Mouse (Mus musculus) kidney, postnatal 0 days (tissue): Measurements from ENCODE around the gene Fermt2. TPM values are rescaled to one million over a fixed set of nuclear protein-coding genes. Genes with fewer than 3 reads are reported as not detected.
A peak's percentile ranks its signal among the peaks of the same experiment; 100 is the strongest.

Experiments used
- ATAC-seq: fragments of 200-750 bp; cut with Nextera tagmentation; replicated peaks from 2 replicates; pipeline ENCODE4 v1.8.0; 2017; ENCODE audit warnings: low read depth, moderate number of reproducible peaks, moderate TSS enrichment, moderate library complexity; ENCODE audit not compliant: low FRiP score
- DNase-seq: peaks from one replicate; pipeline ENCODE4 v3.0.0-alpha.2; 2016; ENCODE audit warnings: low spot score
- H3K27ac ChIP-seq: fragments of 300-500 bp; sonication (generic); 2 replicates; pipeline ENCODE4 v1.5.1; 2014; ENCODE audit warnings: mild to moderate bottlenecking
- H3K27me3 ChIP-seq: fragments of 300-500 bp; sonication (generic); 2 replicates; pipeline ENCODE4 v1.6.1; 2014; ENCODE audit warnings: low read length, mixed read lengths; ENCODE audit not compliant: insufficient read depth
- H3K36me3 ChIP-seq: fragments of 300-500 bp; sonication (generic); 2 replicates; pipeline ENCODE4 v1.6.1; 2014; ENCODE audit warnings: low read length, mixed read lengths; ENCODE audit not compliant: insufficient read depth
- H3K4me1 ChIP-seq: fragments of 300-500 bp; sonication (generic); replicated peaks from 2 replicates; pipeline ENCODE4 v1.6.1; 2014; ENCODE audit warnings: antibody characterized with exemption, low read length, mixed read lengths; ENCODE audit not compliant: insufficient read depth
- H3K4me2 ChIP-seq: fragments of 300-500 bp; sonication (generic); 2 replicates; pipeline ENCODE4 v1.6.1; 2014; ENCODE audit warnings: mild to moderate bottlenecking, low read length, moderate library complexity, mixed read lengths
- H3K4me3 ChIP-seq: fragments of 300-500 bp; sonication (generic); replicated peaks from 2 replicates; pipeline ENCODE4 v1.5.1; 2014; ENCODE audit warnings: low read depth, low read length
- H3K9ac ChIP-seq: fragments of 300-500 bp; sonication (generic); 2 replicates; pipeline ENCODE4 v1.6.1; 2014; ENCODE audit warnings: low read depth, low read length
- H3K9me3 ChIP-seq: fragments of 300-500 bp; sonication (generic); replicated peaks from 2 replicates; pipeline ENCODE4 v1.6.1; 2016; ENCODE audit warnings: low read length, inconsistent platforms, mixed read lengths
- CTCF ChIP-seq: IDR thresholded peaks from 2 replicates; pipeline ENCODE4 v1.5.1; 2016; ENCODE audit warnings: antibody characterized with exemption, low read depth, mild to moderate bottlenecking, moderate library complexity
- WGBS: fragments of 180-500 bp; shearing (Covaris S2); extraction: QIAGEN DNeasy Blood & Tissue Kit; methylation state at CpG from one replicate; pipeline ENCODE4 v1.1.7; 2014; 5-methylcytosine and 5-hydroxymethylcytosine counted together
- polyA plus RNA-seq: library from polyadenylated mRNA; unstranded; fragments of >200 nt; fragmentation: Nextera tagmentation; extraction: Ambion mirVana; gene quantifications from 2 replicates; pipeline ENCODE4 v1.2.1, GENCODE M21; 2015

The Fermt2 gene
- polyA plus RNA-seq, 1 experiment from 2014 or later = 226 TPM

DNA sequence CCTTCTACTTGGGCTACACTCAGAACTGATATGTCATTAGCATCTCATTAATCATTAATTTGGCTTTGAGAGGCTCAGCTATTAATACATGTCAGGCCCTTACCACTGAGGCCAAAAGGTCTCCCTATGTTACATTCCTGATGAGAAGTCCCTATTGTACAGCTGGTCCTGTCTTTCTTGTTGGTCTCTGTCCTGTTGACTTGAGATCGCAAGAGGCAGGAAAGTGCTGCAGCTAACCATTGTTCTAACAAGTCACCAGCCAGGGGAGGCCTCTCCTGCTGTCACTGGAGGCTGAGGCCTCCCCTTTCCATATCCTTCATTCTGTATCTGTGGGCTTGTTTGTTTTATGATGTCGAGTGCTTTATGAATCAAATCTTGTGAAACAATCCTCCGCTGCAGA lies 83.1 kb downstream of the Fermt2 start:
- TF ChIP-seq CTCF = no peak
- ATAC-seq (no peak; the same call in 1 of the 2 replicates), DNase-seq (peak; percentile 29)
- H3K36me3 ChIP-seq = no peaks in the 10 kb centered on the region
- no peaks in the 10 kb centered on the region for H3K27me3 ChIP-seq
- no peak overlapping the region for H3K4me3 ChIP-seq
- no peak overlapping the region for H3K27ac ChIP-seq
- H3K9me3 ChIP-seq = no peaks in the 10 kb centered on the region
- H3K9ac ChIP-seq = no peak overlapping the region
- 72% methylated on average over 3 of the region's 3 CpGs for WGBS
- no peak overlapping the region for H3K4me2 ChIP-seq
- H3K4me1 ChIP-seq = peaks cover 33% of the 10 kb centered on the region

DNA sequence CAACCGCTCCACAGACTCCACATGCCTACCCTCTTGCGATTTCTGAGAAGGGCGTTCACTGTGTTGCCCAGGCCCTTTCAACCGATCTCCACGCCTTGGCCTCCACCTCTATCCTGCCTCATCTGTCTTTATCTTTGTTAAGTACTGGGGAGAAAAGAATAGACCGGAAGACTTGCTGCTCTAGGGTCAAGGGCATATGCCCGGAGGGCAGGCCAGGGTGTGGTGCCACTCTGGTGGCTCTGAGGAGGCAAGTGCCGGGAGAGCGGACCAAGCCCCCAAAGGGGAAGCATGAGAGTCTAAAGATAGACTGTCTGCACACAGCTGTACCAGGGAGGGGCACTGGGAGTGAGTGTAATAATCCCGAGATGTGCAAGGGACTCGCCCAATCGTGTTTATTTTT lies 84.5 kb downstream of the Fermt2 start:
- no peak for ATAC-seq

DNA sequence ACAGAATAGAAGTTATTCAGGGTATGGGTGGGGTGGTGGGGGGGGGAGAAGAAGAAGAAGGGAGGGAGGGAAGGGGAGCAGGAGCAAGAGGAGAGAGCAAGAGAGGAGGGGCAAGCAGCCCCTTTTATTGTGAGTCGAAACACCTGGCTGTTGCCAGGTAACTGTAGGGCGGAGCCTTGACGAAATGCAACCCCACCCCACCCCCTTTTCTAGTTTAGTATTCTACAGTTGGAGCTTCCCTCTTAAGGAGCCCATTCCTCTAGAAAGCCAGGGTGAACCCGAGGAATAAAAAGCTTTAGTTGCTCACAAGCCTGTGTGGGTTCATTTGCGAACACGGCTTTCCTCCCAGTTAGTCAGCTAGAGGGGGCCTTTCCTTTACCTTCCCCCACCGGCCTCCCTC lies 85.0 kb downstream of the Fermt2 start:
- Histone ChIP-seq H3K27me3 (no peaks in the 10 kb centered on the region), H3K4me1 (peaks cover 29% of the 10 kb centered on the region), H3K4me3 (no peak overlapping the region), H3K27ac (peak overlapping the region; percentile 38), H3K9me3 (no peaks in the 10 kb centered on the region), H3K9ac (no peak overlapping the region), H3K4me2 (no peak overlapping the region), H3K36me3 (no peaks in the 10 kb centered on the region)
- WGBS = 47% methylated on average over 7 of the region's 7 CpGs
- TF ChIP-seq CTCF = no peak
- peak; percentile 20 for DNase-seq
- no peak for ATAC-seq

More for the DNA sequence above, 84.5 kb downstream of the Fermt2 start:
- WGBS = 47% methylated on average over 12 of the region's 12 CpGs
- H3K4me1 ChIP-seq = peaks cover 29% of the 10 kb centered on the region
- no peaks in the 10 kb centered on the region for H3K9me3 ChIP-seq
- H3K27me3 ChIP-seq = no peaks in the 10 kb centered on the region
- H3K27ac ChIP-seq = peak overlapping the region; percentile 38
- no peaks in the 10 kb centered on the region for H3K36me3 ChIP-seq
- TF ChIP-seq CTCF = no peak
- no peak overlapping the region for H3K4me2 ChIP-seq
- no peak for DNase-seq
- no peak overlapping the region for H3K4me3 ChIP-seq
- H3K9ac ChIP-seq = no peak overlapping the region

DNA sequence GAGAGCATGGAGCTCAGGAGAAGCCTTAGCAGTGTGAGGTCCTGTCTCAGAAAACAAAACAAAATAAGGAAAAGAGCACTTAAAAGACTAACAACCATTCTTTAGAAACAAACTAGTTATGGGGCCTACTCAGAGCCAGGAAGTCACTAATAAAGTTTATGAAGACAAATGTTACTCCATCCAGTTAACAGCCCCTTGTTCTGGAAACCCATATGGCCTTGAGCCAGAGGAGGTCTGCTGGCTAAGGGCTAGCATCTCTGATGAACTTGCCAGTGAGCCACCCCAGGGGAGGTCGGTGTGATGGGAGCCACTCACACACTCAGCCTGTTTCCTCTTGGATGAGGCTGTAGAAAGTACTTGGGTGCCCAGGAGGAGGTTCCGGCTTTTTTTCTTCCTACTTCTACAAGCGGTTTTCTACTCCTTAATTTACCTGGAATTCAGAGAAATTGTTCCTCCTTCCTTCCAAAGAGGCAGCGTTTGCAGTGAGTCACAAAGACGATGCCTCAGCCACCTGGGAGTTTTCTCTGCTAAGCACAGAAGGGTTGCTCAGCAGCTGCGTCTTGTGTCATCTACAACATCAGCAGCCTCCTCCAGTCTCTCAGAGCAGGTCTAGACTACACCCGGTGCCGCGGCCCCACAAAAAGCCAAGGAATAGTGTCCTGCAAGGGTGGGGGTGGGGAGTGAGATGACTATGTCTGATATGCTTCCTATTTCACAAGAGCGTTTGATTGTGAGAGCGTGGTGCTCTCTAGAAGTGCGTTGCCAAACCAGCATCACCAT lies 86.9 kb downstream of the Fermt2 start:
- H3K4me3 ChIP-seq = no peak overlapping the region
- no peak for TF ChIP-seq CTCF
- WGBS = 41% methylated on average over 12 of the region's 12 CpGs
- no peak overlapping the region for H3K4me2 ChIP-seq
- H3K9ac ChIP-seq = no peak overlapping the region
- H3K9me3 ChIP-seq = no peaks in the 10 kb centered on the region
- peak; percentile 69 for DNase-seq
- no peaks in the 10 kb centered on the region for H3K27me3 ChIP-seq
- 0 out of 2 replicates have a peak overlapping the region, but pooled peaks have one; percentile 3 for H3K27ac ChIP-seq
- H3K36me3 ChIP-seq = no peaks in the 10 kb centered on the region
- ATAC-seq = no peak
- peaks cover 33% of the 10 kb centered on the region for H3K4me1 ChIP-seq

DNA sequence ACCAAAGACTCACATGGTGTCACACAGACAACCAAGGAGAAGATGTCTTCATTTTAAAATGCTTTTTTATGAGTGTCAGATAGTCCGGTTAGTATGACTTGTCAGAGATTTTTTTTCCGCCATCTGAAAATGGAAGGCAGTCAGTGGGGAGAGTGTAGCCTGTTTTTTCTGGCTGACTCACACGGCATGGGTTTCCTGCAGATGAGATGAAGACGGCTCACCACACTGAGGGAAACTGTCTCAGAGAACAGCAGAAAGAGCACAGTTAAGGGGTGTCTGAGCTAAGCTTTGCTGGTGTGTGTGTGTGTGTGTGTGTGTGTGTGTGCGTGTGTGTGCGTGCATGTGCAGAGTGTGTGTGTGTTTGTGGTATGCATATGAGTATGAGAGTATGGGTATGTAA lies 88.6 kb downstream of the Fermt2 start:
- no peaks in the 10 kb centered on the region for H3K9me3 ChIP-seq
- no peak for TF ChIP-seq CTCF
- no peaks in the 10 kb centered on the region for H3K36me3 ChIP-seq
- H3K9ac ChIP-seq = no peak overlapping the region
- no peak overlapping the region for H3K27ac ChIP-seq
- DNase-seq = peak; percentile 9
- no peak for ATAC-seq
- H3K4me1 ChIP-seq = peaks cover 26% of the 10 kb centered on the region
- no peak overlapping the region for H3K4me2 ChIP-seq
- no peak overlapping the region for H3K4me3 ChIP-seq
- 66% methylated on average over 6 of the region's 6 CpGs for WGBS
- no peaks in the 10 kb centered on the region for H3K27me3 ChIP-seq

DNA sequence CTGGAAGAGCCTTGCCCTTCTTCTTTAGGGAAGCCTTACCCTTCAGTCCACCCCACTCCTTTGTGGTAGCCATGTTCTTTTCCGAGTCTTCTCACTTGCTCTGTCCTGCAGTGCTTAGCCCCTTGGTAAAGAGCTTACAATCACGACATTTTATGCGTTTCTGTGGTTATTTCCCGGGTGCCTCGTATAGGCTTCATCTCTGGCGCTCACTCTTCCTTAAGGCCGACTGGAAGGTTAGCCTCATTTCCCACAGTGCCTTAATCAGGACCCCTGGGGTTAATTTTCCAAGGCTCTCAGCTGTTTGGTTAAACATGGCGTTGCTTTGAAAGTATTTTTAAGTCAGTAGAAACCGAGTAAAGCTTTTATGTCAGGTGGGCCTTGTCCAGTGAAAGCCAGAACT lies 90.5 kb downstream of the Fermt2 start:
- WGBS = 79% methylated on average over 9 of the region's 9 CpGs
- Histone ChIP-seq H3K4me2 (no peak overlapping the region), H3K36me3 (no peaks in the 10 kb centered on the region), H3K27me3 (no peaks in the 10 kb centered on the region), H3K4me3 (no peak overlapping the region), H3K9ac (no peak overlapping the region), H3K4me1 (peaks cover 11% of the 10 kb centered on the region; the same call in 1 of the 2 replicates), H3K9me3 (no peaks in the 10 kb centered on the region), H3K27ac (peak overlapping the region; percentile 54; the same call in 1 of the 2 replicates)
- no peak for TF ChIP-seq CTCF
- DNase-seq = no peak
- ATAC-seq = no peak
